Mouse (Mus musculus) Muller cell, postnatal 12 days (primary cell): ENCODE data around the gene Ercc1.

ENCODE experiments used
- DNase-seq: peaks from one replicate; pipeline ENCODE4 v3.0.0-alpha.2; 2015; ENCODE audit errors: inconsistent ontology term

Ercc1 gene

GRCm38 (mm10) chr7:19365376-19365775, 20.8 kb downstream of the Ercc1 start:
- DNase-seq = no peak

- peak; percentile 78 for DNase-seq
These were observed 23.8 kb downstream of the Ercc1 start for GRCm38 (mm10) chr7:19368380-19368779.

GRCm38 (mm10) chr7:19369823-19370425, 25.3 kb downstream of the Ercc1 start:
- DNase-seq = peak; percentile 30

- no peak for DNase-seq
These were observed 28.8 kb downstream of the Ercc1 start for GRCm38 (mm10) chr7:19373367-19373766.

DNA sequence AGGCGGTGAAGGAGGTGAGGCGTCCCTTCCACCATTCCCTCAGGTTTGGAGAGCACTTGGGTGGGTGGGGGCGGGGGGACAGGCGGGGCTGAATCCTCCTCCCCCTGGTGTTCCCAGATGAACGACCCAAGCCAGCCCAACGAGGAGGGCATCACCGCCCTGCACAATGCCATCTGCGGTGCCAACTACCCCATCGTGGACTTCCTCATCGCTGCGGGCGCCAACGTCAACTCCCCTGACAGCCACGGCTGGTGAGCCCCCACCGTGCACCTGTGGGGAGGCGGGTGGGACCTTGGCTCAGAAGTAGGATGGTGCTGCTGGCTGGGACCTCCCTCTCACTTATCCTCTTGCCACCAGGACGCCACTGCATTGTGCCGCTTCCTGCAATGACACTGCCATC, 30.8 kb downstream of the Ercc1 start:
- no peak for DNase-seq

DNA sequence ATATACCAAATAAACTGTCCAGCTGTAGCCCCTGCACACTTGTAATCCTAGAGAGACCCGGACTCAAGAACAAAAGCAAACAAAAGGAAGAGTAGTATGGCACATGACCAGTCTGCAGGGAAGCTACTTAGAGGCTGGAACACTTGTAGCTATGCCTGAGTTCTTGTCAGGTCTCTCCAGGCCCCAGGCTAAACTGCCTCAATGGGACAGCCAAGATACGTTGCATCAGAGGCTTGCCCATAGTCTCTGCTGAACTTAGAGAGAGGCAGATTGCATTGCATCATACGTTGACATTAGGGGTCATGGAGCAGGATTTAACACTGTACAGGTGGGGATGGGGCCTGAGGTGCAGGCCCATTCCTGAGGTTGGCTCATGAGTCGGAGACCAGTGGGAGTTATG, 31.4 kb downstream of the Ercc1 start:
- no peak for DNase-seq

DNA sequence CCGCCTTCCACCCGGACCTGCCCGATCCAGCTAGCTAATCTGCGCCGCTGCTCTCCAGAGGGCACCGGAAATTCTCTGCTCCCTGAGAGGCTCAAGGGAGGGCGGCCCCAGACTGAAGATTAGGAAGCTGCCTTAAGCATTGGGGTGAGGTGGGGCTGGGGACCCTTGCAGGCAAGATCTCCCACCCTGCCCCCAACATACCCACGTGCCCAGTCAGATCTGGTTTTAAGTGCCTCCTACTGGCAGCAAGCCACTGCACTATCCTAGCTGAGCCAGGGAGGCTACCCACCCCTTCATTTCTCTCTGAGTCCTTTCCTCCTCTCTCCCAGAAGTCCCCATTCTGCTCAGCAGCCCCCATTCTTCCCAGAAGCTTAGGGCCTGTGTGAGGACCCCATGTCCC, 33.5 kb downstream of the Ercc1 start:
- DNase-seq = no peak

DNA sequence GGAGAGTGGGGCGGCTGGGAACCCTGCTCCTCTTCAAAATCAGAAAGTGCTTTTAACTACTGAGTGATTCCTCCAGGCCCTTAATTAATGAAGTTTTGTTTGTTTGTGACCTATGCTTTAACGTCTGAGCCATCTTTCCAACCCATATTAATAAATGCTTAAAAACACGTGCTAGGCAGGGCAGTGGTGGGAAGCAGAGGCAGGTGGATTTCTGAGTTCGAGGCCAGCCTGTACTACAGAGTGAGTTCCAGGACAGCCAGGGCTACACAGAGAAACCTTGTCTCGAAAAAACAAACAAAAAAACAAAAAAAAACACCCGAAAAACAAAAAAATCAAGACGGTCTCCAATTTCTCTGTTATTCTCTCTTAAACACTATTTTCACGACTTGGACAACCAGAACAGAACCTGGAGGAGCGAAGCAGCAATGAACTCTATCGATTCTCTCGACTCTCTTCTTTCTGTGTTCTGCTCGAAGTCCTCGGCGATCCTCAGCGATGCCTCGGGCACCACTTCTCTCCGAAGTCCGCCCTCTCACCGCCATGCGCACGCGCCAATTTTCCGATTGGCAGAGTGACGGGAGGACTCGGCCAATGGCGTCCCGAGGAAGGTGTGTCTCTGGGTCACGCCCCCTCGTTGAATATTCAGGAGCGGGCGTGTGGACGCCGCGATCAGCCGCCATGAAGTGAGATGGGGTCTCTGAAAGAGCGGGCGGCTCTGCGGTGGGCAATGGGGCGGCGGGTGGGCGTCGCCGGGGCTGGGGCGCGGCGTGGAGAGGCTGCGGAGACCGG, 37.0 kb downstream of the Ercc1 start, which contains the start of gene Ercc2:
Gene Ercc2, plus strand, starts transcription at position 634 of the 789 bp plus-strand sequence.
- peak; percentile 99 for DNase-seq

- no peak for DNase-seq
These were observed 37.6 kb downstream of the Ercc1 start for GRCm38 (mm10) chr7:19382166-19382541.

DNA sequence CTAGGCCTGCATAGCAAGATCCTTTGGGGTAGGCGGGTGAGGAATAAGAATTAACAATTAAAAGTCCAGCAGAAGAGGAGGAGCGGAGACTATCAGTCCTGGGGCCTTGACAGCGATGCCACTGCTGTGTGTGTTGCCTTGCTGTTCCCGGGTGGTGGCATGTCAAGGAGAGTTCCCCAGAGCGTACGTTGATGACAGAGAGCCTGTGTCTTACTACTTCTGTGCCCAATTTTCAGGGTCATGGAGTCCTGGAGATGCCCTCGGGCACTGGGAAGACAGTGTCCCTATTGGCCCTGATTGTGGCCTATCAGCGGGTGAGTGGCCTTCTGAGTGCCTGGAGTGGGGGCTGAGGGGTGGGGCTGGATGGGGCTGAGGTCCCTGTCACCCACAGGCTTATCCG, 39.1 kb downstream of the Ercc1 start:
- DNase-seq = no peak

- DNase-seq = no peak
These were observed 44.3 kb downstream of the Ercc1 start for GRCm38 (mm10) chr7:19388699-19389413.

DNA sequence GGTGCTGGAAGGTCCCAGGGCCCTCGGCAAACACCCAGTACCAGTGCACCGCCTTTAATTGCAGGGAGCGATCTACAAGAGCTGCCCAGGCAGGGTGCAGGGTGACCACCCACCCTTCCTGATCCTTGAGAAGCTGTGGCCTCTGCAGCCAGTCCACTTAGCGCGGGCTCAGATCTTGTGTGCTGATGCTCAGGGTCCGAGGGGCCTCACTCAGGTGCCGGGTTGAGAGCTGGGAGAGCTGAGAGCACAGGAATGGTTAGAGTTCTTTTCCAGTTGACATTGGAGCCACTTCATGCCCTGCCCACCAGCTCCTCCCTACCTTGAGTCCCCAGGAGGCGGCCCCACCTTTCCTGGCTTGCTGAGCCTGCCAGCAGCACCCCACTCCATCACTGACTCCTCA, 49.9 kb downstream of the Ercc1 start:
- no peak for DNase-seq

GRCm38 (mm10) chr7:19399496-19400280, 55.1 kb downstream of the Ercc1 start:
- peak; percentile 91 for DNase-seq

DNA sequence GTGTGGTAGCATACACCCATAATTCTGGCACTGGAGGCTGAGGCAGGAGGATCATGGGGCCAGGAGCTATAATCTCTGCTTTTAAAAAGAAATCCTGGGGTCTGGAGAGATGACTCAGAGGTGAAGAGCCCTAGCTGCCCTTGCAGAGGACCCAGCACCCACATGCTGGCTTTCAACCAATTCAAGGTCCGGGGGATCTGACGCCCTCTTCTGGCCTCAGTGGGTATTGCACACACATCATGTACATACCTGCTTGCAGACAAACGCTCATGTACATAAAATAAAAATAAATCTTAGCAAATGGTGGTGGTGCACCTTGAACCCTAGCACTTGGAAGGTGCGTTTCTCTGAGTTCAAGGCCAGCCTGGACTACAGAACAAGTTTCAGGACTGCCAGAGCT, 56.4 kb downstream of the Ercc1 start:
- no peak for DNase-seq

DNA sequence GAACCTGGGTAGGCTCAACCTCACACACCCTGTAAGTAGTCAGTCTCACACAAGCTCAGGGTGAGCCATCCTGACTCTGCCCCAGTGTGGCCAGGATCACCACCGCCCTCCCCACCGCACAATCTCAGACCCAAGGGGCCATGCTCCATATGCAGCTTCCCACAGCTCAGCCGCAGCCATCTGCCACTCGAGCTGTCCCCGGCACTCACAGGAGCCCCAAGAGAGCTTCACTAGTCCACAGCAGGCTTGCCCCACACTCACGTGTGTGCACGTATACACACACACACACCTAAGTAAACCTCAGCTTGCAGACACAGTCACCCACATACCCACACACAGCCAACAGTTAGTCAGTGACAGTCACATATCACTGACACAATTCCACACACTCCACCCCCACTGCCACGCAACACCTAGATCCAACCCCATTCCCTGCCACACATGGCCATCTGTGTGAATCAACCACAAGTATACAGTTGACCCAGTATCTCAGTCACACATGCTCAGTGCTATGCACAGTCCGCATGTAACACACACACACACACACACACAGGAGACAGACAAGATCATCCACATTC, 58.0 kb downstream of the Ercc1 start:
- no peak for DNase-seq

DNA sequence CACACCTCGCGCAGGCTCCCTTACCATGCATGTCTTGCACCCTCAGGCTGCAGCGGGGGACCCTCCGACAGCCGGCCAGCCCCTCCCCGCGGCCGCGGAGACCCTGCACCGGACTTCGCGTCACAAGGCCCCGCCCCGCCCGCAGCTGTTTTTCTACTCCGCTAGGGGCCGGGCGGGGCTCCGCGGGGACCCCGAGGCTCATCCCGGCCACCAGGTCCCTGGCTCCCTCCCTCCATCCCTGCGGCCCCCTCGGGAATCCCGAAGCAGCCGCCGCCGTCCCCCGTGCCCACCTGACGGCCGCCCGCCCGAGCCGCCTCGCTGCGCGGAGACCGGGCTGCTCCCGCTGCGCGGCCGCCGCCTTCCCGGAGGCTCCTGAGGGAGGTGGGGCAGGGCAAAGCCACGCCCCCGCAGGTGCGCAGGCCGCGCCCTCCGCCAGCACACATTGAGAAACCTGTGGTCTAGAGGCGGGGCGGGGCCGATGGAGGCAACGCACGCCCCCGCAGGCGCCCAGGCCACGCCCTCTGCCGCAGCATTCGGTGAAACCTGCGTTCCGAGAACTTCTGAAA, 59.2 kb downstream of the Ercc1 start, which contains the start of gene Klc3:
Gene Klc3, minus strand, starts transcription at position 374 of the 566 bp plus-strand sequence.
- DNase-seq = peak; percentile 50

GRCm38 (mm10) chr7:19404476-19404875, 59.9 kb downstream of the Ercc1 start, which contains the start of gene Ckm:
TSS of gene Ckm (plus strand) at chr7:19404776.
- no peak for DNase-seq

- peak; percentile 85 for DNase-seq
These were observed 60.8 kb downstream of the Ercc1 start for GRCm38 (mm10) chr7:19405417-19405816.
